10 mouse cellular contexts compared by ENCODE assay signal in genomic region chr10:25372510-25373148, GRCm38 (mm10). TPM values are rescaled to one million over a fixed set of nuclear protein-coding genes. Genes with fewer than 3 reads are reported as not detected.
DNase-seq lines count a peak whose midpoint lies in the region; ATAC-seq lines count a peak whose summit lies in the region.
"Had no signal": no experiment of that assay in that cellular context is flagged by ENCODE, and none has a peak within 500 bp of the region (broad histone marks: within the 10 kb centered on the region; RNA-seq: fewer than 3 reads in every experiment).

No protein-coding gene starts in this region.

- H3K9ac ChIP-seq in forebrain, embryonic 12.5 days, result no peak overlapping the region
- H3K9ac ChIP-seq in forebrain, embryonic 11.5 days (ENCODE audit: low read length), result no peak overlapping the region
- H3K9ac ChIP-seq in lung, embryonic 15.5 days, result no peak overlapping the region
- H3K9ac ChIP-seq in forebrain, embryonic 15.5 days (replicated peaks), result no peak overlapping the region

- DNase-seq in forebrain, embryonic 11.5 days (ENCODE audit: low spot score), result no peak
- DNase-seq in lung, postnatal 10 days, result no peak
- no peak for DNase-seq in left cerebral cortex, postnatal 4 days
- no peak for DNase-seq in spleen, postnatal 36 days (ENCODE audit: low spot score in 2 of 2)
- DNase-seq: cerebellum, adult 8-10 months had no signal

- no peak overlapping the region for H3K4me2 ChIP-seq in forebrain, embryonic 12.5 days
- no peak overlapping the region for H3K4me2 ChIP-seq in forebrain, embryonic 11.5 days (ENCODE audit: low read depth, low read length, severe bottlenecking)
- 0 out of 2 replicates have a peak overlapping the region, but pooled peaks have one; percentile 12 for H3K4me2 ChIP-seq in lung, embryonic 15.5 days
- 0 out of 2 replicates have a peak overlapping the region, but pooled peaks have one; percentile 12 for H3K4me2 ChIP-seq in forebrain, embryonic 15.5 days (replicated peaks)

- H3K27ac ChIP-seq in forebrain, embryonic 12.5 days, result no peak overlapping the region
- H3K27ac ChIP-seq in forebrain, embryonic 11.5 days (ENCODE audit: low read depth, low read length), result no peak overlapping the region
- peak overlapping the region; percentile 54; the same call in 1 of the 2 replicates for H3K27ac ChIP-seq in lung, embryonic 15.5 days
- H3K27ac ChIP-seq in forebrain, embryonic 15.5 days (replicated peaks), result no peak overlapping the region

- H3K4me1 ChIP-seq in forebrain, embryonic 12.5 days, result peaks cover 20% of the 10 kb centered on the region
- peaks cover 2% of the 10 kb centered on the region; the same call in 1 of the 2 replicates for H3K4me1 ChIP-seq in forebrain, embryonic 11.5 days (replicated peaks; ENCODE audit: control insufficient read depth, insufficient read depth, low read length)
- peaks cover 50% of the 10 kb centered on the region for H3K4me1 ChIP-seq in lung, embryonic 15.5 days
- H3K4me1 ChIP-seq in forebrain, embryonic 15.5 days, result peaks cover 28% of the 10 kb centered on the region

- H3K4me3 ChIP-seq in forebrain, embryonic 12.5 days (replicated peaks), result no peak overlapping the region
- no peak overlapping the region for H3K4me3 ChIP-seq in forebrain, embryonic 11.5 days (ENCODE audit: low read depth, low read length)
- H3K4me3 ChIP-seq in lung, embryonic 15.5 days, result no peak overlapping the region
- no peak overlapping the region for H3K4me3 ChIP-seq in forebrain, embryonic 15.5 days

- intact Hi-C loops in left cerebral cortex, postnatal 4 days (cut with DNase I), result no loop called here

- H3K9me3 ChIP-seq in forebrain, embryonic 12.5 days, result no peaks in the 10 kb centered on the region
- H3K9me3 ChIP-seq in forebrain, embryonic 11.5 days (ENCODE audit: control insufficient read depth, low read length), result no peaks in the 10 kb centered on the region
- H3K9me3 ChIP-seq in lung, embryonic 15.5 days, result no peaks in the 10 kb centered on the region
- no peaks in the 10 kb centered on the region for H3K9me3 ChIP-seq in forebrain, embryonic 15.5 days

- no peaks in the 10 kb centered on the region for H3K36me3 ChIP-seq in forebrain, embryonic 12.5 days (replicated peaks)
- H3K36me3 ChIP-seq in forebrain, embryonic 11.5 days (ENCODE audit: control insufficient read depth, insufficient read depth, low read length), result no peaks in the 10 kb centered on the region
- 0 out of 2 replicates have a peak, but pooled peaks cover 2% of the 10 kb centered on the region for H3K36me3 ChIP-seq in lung, embryonic 15.5 days
- no peaks in the 10 kb centered on the region for H3K36me3 ChIP-seq in forebrain, embryonic 15.5 days

- H3K27me3 ChIP-seq in forebrain, embryonic 12.5 days, result no peaks in the 10 kb centered on the region
- no peaks in the 10 kb centered on the region for H3K27me3 ChIP-seq in forebrain, embryonic 11.5 days (ENCODE audit: control insufficient read depth, insufficient read depth, low read length)
- no peaks in the 10 kb centered on the region for H3K27me3 ChIP-seq in lung, embryonic 15.5 days
- no peaks in the 10 kb centered on the region for H3K27me3 ChIP-seq in forebrain, embryonic 15.5 days

- ATAC-seq in forebrain, embryonic 12.5 days (ENCODE audit: low FRiP score), result peak; percentile 45; the same call in 1 of the 2 replicates
- ATAC-seq in forebrain, embryonic 11.5 days (replicated peaks; ENCODE audit: low FRiP score), result no peak
- ATAC-seq in lung, embryonic 15.5 days (ENCODE audit: borderline replicate concordance, extremely low read depth, low FRiP score, low TSS enrichment), result no peak; the same call in 1 of the 2 replicates
- ATAC-seq in forebrain, embryonic 15.5 days (replicated peaks), result peak; percentile 64; the same call in 1 of the 2 replicates
- peak; percentile 52; the same call in 1 of the 2 replicates for ATAC-seq in megakaryocyte-erythroid progenitor cell, adult 5-6 weeks (replicated peaks; ENCODE audit: low FRiP score, low TSS enrichment, poor library complexity, severe bottlenecking)
- ATAC-seq: activated CD4-positive, CD25-positive, alpha-beta regulatory T cell, adult 4 months had no signal

- WGBS in forebrain, embryonic 12.5 days, result 55% methylated on average over 10 of the region's 10 CpGs
- WGBS in forebrain, embryonic 11.5 days, result 62% methylated on average over 10 of the region's 10 CpGs
- WGBS in lung, embryonic 15.5 days, result 38% methylated on average over 10 of the region's 10 CpGs
- 30% methylated on average over 10 of the region's 10 CpGs for WGBS in forebrain, embryonic 15.5 days

RNA-seq across cellular contexts. Expression of gene Epb41l2, which starts 13.0 kb away (rescaled TPM):
- 39.2 and 42.7 TPM in 2 replicates for polyA plus RNA-seq in forebrain, embryonic 12.5 days (2016; fragmentation: Nextera tagmentation; extraction: Ambion mirVana)
- 43.5 and 46.4 TPM in 2 replicates for polyA plus RNA-seq in forebrain, embryonic 11.5 days (2014; fragmentation: Nextera tagmentation; extraction: Ambion mirVana)
- polyA plus RNA-seq in lung, embryonic 15.5 days (2015; fragmentation: Nextera tagmentation; extraction: Ambion mirVana), result 84.2 and 90.6 TPM in 2 replicates
- polyA plus RNA-seq in forebrain, embryonic 15.5 days (2015; fragmentation: Nextera tagmentation; extraction: Ambion mirVana), result 20.7 and 21.8 TPM in 2 replicates
- total RNA-seq in megakaryocyte-erythroid progenitor cell, adult 5-6 weeks (2014; fragmentation: Nextera tagmentation), result 12.8 and 20.1 TPM in 2 replicates
- total RNA-seq in megakaryocyte-erythroid progenitor cell, adult 5-6 weeks (2017), result 15.8 and 16.0 TPM in 2 replicates
- 100 to 1,000 TPM; 115 to 121 TPM for total RNA-seq in left cerebral cortex, postnatal 4 days (2021)

Comparison
In these comparisons a context has a peak if more than half of its experiments do, and no peak if none do; other contexts are left out.
1. ATAC-seq: peak in forebrain, embryonic 12.5 days (single experiment), forebrain, embryonic 15.5 days (single experiment) and megakaryocyte-erythroid progenitor cell, adult 5-6 weeks (single experiment); none in forebrain, embryonic 11.5 days (single experiment) and lung, embryonic 15.5 days (single experiment).
2. H3K4me2 ChIP-seq: peak in lung, embryonic 15.5 days (single experiment) and forebrain, embryonic 15.5 days (single experiment); none in forebrain, embryonic 12.5 days (single experiment) and forebrain, embryonic 11.5 days (single experiment).